Mouse (Mus musculus): ENCODE data around the gene Arih2. TPM values are rescaled to one million over a fixed set of nuclear protein-coding genes. Genes with fewer than 3 reads are reported as not detected.
"Not testable (repeated sequence)": the region's sequence is repeated elsewhere in the genome, so short reads cannot be mapped to it uniquely, and the experiment has no call there.

Arih2 gene
- total RNA-seq, 2 experiments from 2014 or later = 61.9 to 83.9 TPM

DNA sequence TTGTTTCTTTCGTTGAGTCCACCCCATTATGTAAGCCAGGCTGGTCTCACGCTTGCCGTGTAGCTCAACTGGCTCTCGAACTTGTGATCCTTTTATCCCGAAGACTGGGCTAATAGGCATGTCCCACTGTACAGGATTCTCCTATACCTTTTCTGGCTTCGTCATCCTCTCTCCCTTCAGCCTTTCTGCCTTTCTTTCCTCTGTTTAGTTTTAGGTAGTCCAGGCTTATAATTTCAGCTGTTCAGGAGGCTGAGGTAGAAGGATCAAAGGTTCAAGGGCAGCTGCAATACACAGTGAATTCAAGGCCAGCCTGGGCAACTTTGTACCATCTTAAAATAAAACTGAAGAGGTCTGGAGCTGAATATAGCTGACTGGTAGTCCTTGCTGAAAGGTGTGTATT is 38.0 kb upstream of the Arih2 start:
- intact Hi-C loops (cut with DNase I) = no loop called here
- no peak for DNase-seq
- TF ChIP-seq CTCF (IDR thresholded peaks at IDR 0.05) = no peak
- no peak overlapping the region for H3K4me3 ChIP-seq
- H3K27ac ChIP-seq = peak overlapping the region; percentile 85

GRCm38 (mm10) chr9:108686475-108686887 is 37.3 kb upstream of the Arih2 start:
- intact Hi-C loops (cut with DNase I) = no loop called here
- Histone ChIP-seq H3K27ac (peak overlapping the region; percentile 85), H3K4me3 (peak overlapping the region; percentile 17; the same call in 1 of the 2 replicates)
- DNase-seq = peak; percentile 59
- TF ChIP-seq CTCF (IDR thresholded peaks at IDR 0.05) = no peak; the same call in 1 of the 2 replicates

DNA sequence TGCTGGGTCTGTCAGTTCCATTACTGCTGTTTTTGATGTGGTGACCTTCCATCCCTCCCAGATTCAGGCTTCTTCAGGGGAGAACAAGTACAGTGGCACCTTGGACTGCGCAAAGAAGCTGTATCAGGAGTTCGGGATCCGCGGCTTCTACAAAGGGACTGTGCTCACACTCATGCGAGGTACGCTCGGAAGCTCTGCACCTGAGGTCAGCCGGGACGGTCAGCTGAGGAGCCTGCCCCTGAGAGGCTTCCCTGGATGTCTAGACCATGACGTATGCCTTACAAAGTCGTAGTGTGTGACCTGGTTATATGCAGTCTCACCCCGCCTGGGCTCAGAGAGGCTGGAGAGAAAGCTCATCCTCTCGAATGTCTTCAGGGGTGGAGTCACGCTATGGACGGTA is 30.8 kb upstream of the Arih2 start:
- no peak overlapping the region for H3K27ac ChIP-seq
- no peak for TF ChIP-seq CTCF (IDR thresholded peaks at IDR 0.05)

GRCm38 (mm10) chr9:108673151-108673550 is 24.0 kb upstream of the Arih2 start:
- H3K27ac ChIP-seq = no peak overlapping the region
- TF ChIP-seq CTCF (IDR thresholded peaks at IDR 0.05) = peak; percentile 53
- H3K4me3 ChIP-seq = no peak overlapping the region
- intact Hi-C loops (cut with DNase I) = no loop called here
- DNase-seq = no peak

More for the DNA sequence above, 30.8 kb upstream of the Arih2 start:
- intact Hi-C loops (cut with DNase I) = no loop called here
- H3K4me3 ChIP-seq = no peak overlapping the region
- no peak for DNase-seq

GRCm38 (mm10) chr9:108669875-108670274 is 20.7 kb upstream of the Arih2 start:
- H3K4me3 ChIP-seq = no peak overlapping the region
- H3K27ac ChIP-seq = no peak overlapping the region
- TF ChIP-seq CTCF (IDR thresholded peaks at IDR 0.05) = peak; percentile 31; the same call in 1 of the 2 replicates
- no peak for DNase-seq
- intact Hi-C loops (cut with DNase I) = no loop called here

DNA sequence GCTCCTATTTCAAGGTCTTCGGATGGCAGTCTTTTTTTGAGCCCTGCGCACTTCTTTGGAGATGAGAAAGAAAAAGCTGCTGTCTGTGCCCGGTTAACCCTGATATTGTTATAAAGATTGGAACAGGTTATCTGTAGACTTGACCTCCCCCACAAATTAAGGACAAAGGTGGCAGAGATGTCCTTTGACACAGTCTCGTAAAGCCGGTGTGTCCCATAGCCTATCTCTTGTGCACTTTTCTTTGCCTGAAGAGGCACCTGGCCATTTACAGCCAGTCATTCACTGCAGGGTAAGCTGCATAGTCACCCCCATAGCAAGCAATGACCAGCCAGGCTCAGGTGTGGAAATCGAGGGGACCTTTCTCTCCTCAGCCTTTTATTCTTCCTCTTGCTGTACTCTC is 13.5 kb upstream of the Arih2 start:
- peak overlapping the region; percentile 87 for H3K27ac ChIP-seq
- intact Hi-C loops (cut with DNase I) = no loop called here
- H3K4me3 ChIP-seq = peak overlapping the region; percentile 87
- no peak for DNase-seq
- TF ChIP-seq CTCF (IDR thresholded peaks at IDR 0.05) = no peak

GRCm38 (mm10) chr9:108661677-108662612 is 12.8 kb upstream of the Arih2 start, which contains the start of gene Slc25a20:
Slc25a20 (plus strand) TSS chr9:108662088.
- DNase-seq = peak; percentile 91
- Histone ChIP-seq H3K4me3 (peak within 1 kb of the TSS; percentile 87), H3K27ac (peak within 1 kb of the TSS; percentile 87)
- intact Hi-C loops (cut with DNase I) = no loop called here
- no peak for TF ChIP-seq CTCF (IDR thresholded peaks at IDR 0.05)

DNA sequence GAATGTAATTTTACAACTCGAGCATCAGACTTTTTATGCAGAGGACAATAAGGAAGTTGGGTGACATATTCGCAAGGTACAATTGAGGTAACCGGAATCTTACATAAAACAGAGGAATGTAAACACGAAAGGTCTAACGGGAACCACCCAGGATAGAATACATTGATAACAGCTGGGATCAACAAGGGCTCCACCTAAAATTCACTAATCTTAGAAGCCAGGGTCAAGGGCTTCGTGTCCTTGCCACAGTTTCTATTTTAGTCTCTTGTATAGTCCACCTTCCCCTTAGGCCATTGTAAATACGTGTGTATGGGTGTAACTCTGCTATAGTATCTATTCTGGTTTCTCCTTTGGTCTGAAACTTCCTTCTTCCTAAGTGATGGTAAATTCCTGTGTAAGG is 6.7 kb upstream of the Arih2 start:
- H3K4me3 ChIP-seq; DNase-seq; intact Hi-C loops (cut with DNase I); H3K27ac ChIP-seq: not testable (repeated sequence)

- Histone ChIP-seq H3K4me3 (no peak overlapping the region), H3K27ac (peak overlapping the region; percentile 24; the same call in 1 of the 2 replicates)
- no peak for DNase-seq
- no peak for TF ChIP-seq CTCF (IDR thresholded peaks at IDR 0.05)
- intact Hi-C loops (cut with DNase I) = loop anchor here (5.0 kb wide), 1 partner anchor 37 kb away; no protein-coding TSS in a partner anchor
Measured at GRCm38 (mm10) chr9:108654566-108655464, 5.6 kb upstream of the Arih2 start.

- DNase-seq = no peak
- intact Hi-C loops (cut with DNase I) = loop anchor here (2.0 to 5.0 kb wide), 2 partner anchors 42 to 83 kb away; partner anchors contain the start of gene Ndufaf3
- H3K4me3 ChIP-seq = peak overlapping the region; percentile 98
- H3K27ac ChIP-seq = peak overlapping the region; percentile 90
- no peak for TF ChIP-seq CTCF (IDR thresholded peaks at IDR 0.05)
Measured at GRCm38 (mm10) chr9:108649561-108650440, 615 bp upstream of the Arih2 start.

DNA sequence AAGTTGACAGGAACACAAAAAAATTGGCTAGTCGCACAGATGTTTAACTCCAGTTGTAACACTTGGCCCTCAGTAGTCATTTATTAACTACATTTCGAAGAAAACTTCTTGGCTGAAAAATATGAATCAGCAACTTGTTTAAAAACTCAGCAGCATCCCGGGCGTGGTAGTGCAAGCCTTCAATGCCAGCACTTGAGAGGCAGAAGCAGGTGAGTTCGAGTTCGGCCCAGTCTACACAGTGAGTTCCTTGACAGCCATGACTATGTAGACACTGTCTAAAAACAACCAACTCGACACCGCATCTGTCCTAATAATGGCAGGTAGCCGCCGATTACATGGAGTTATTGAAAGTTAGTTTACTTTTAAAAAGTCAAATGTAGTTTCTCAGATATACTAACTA is 1.0 kb downstream of the Arih2 start:
- intact Hi-C loops (cut with DNase I) = loop anchor here (2.0 kb wide), 1 partner anchor 81 kb away; the partner anchor contains the start of gene Ndufaf3
- Histone ChIP-seq H3K4me3 (peak overlapping the region; percentile 98), H3K27ac (peak overlapping the region; percentile 90)
- no peak for TF ChIP-seq CTCF (IDR thresholded peaks at IDR 0.05)
- DNase-seq = no peak
